Mouse (Mus musculus) midbrain, embryonic 16.5 days (tissue): Measurements from ENCODE around the gene Ccdc85c. TPM values are rescaled to one million over a fixed set of nuclear protein-coding genes. Genes with fewer than 3 reads are reported as not detected.

Experiments used
- ATAC-seq: fragments of 200-750 bp; cut with Nextera tagmentation; 2 replicates; pipeline ENCODE4 v1.8.0; 2017; ENCODE audit warnings: moderate TSS enrichment
- H3K27ac ChIP-seq: fragments of 300-500 bp; sonication (generic); 2 replicates; pipeline ENCODE4 v1.5.1; 2014; ENCODE audit warnings: mild to moderate bottlenecking, low read length, mixed read lengths
- H3K27me3 ChIP-seq: fragments of 300-500 bp; sonication (generic); 2 replicates; pipeline ENCODE4 v1.6.1; 2014; ENCODE audit warnings: low read depth, low read length, mixed read lengths; ENCODE audit not compliant: control insufficient read depth, insufficient read depth
- H3K36me3 ChIP-seq: fragments of 300-500 bp; sonication (generic); 2 replicates; pipeline ENCODE4 v1.6.1; 2014; ENCODE audit warnings: mild to moderate bottlenecking, low read length, moderate library complexity, mixed read lengths; ENCODE audit not compliant: control insufficient read depth, insufficient read depth
- H3K4me1 ChIP-seq: fragments of 300-500 bp; sonication (generic); 2 replicates; pipeline ENCODE4 v1.6.1; 2014; ENCODE audit warnings: mild to moderate bottlenecking, low read length, mixed read lengths; ENCODE audit not compliant: control insufficient read depth, insufficient read depth
- H3K4me2 ChIP-seq: fragments of 300-500 bp; sonication (generic); 2 replicates; pipeline ENCODE4 v1.6.1; 2014; ENCODE audit warnings: mild to moderate bottlenecking, low read length, mixed read lengths
- H3K4me3 ChIP-seq: fragments of 300-500 bp; sonication (generic); 2 replicates; pipeline ENCODE4 v1.5.1; 2014; ENCODE audit warnings: low read depth, mild to moderate bottlenecking, low read length, moderate library complexity, mixed read lengths
- H3K9ac ChIP-seq: fragments of 300-500 bp; sonication (generic); 2 replicates; pipeline ENCODE4 v1.6.1; 2014; ENCODE audit warnings: low read depth, low read length, mixed read lengths
- H3K9me3 ChIP-seq: fragments of 300-500 bp; sonication (generic); replicated peaks from 2 replicates; pipeline ENCODE4 v1.6.1; 2014; ENCODE audit warnings: mild to moderate bottlenecking, low read length, mixed read lengths; ENCODE audit not compliant: control insufficient read depth, poor library complexity, severe bottlenecking
- WGBS: fragments of 180-500 bp; shearing (Covaris S2); extraction: QIAGEN DNeasy Blood & Tissue Kit; methylation state at CpG from one replicate; pipeline ENCODE4 v1.1.7; 2014; 5-methylcytosine and 5-hydroxymethylcytosine counted together
- polyA plus RNA-seq: library from polyadenylated mRNA; unstranded; fragments of >200 nt; fragmentation: Nextera tagmentation; extraction: Ambion mirVana; gene quantifications from 2 replicates; pipeline ENCODE4 v1.2.1, GENCODE M21; 2015

The Ccdc85c gene
- polyA plus RNA-seq, 1 experiment from 2014 or later: 13.2 TPM

GRCm38 (mm10) chr12:108305172-108305571, 29.9 kb upstream of the Ccdc85c start:
- H3K27me3 ChIP-seq: no peaks in the 10 kb centered on the region
- H3K4me2 ChIP-seq: no peak overlapping the region
- H3K4me1 ChIP-seq: peaks cover 4% of the 10 kb centered on the region; the same call in 1 of the 2 replicates
- no peaks in the 10 kb centered on the region for H3K9me3 ChIP-seq
- whole genome bisulfite sequencing: 78% methylated on average over 8 of the region's 8 CpGs
- no peak overlapping the region for H3K4me3 ChIP-seq
- no peaks in the 10 kb centered on the region for H3K36me3 ChIP-seq
- no peak overlapping the region for H3K9ac ChIP-seq
- no peak for ATAC-seq
- no peak overlapping the region for H3K27ac ChIP-seq

GRCm38 (mm10) chr12:108303778-108304365, 28.6 kb upstream of the Ccdc85c start:
- Histone ChIP-seq H3K27me3 (no peaks in the 10 kb centered on the region), H3K9me3 (no peaks in the 10 kb centered on the region), H3K4me3 (no peak overlapping the region), H3K4me2 (no peak overlapping the region), H3K4me1 (peaks cover 4% of the 10 kb centered on the region; the same call in 1 of the 2 replicates), H3K36me3 (no peaks in the 10 kb centered on the region), H3K27ac (no peak overlapping the region), H3K9ac (no peak overlapping the region)
- WGBS: 65% methylated on average over 6 of the region's 6 CpGs
- no peak for ATAC-seq

GRCm38 (mm10) chr12:108301006-108301405, 25.8 kb upstream of the Ccdc85c start:
- H3K36me3 ChIP-seq: no peaks in the 10 kb centered on the region
- H3K4me2 ChIP-seq: no peak overlapping the region
- no peak overlapping the region for H3K27ac ChIP-seq
- peaks cover 3% of the 10 kb centered on the region; the same call in 1 of the 2 replicates for H3K4me1 ChIP-seq
- WGBS: 79% methylated on average over 6 of the region's 6 CpGs
- no peak overlapping the region for H3K9ac ChIP-seq
- H3K9me3 ChIP-seq: no peaks in the 10 kb centered on the region
- no peak overlapping the region for H3K4me3 ChIP-seq
- H3K27me3 ChIP-seq: no peaks in the 10 kb centered on the region
- ATAC-seq: no peak

- Histone ChIP-seq H3K4me3 (no peak overlapping the region), H3K9me3 (no peaks in the 10 kb centered on the region), H3K4me1 (0 out of 2 replicates have a peak, but pooled peaks cover 4% of the 10 kb centered on the region), H3K27ac (no peak overlapping the region), H3K4me2 (no peak overlapping the region), H3K9ac (no peak overlapping the region), H3K36me3 (no peaks in the 10 kb centered on the region), H3K27me3 (no peaks in the 10 kb centered on the region)
- WGBS: 86% methylated on average over 6 of the region's 6 CpGs
- no peak for ATAC-seq
Measured at GRCm38 (mm10) chr12:108297033-108297432, 21.8 kb upstream of the Ccdc85c start.

DNA sequence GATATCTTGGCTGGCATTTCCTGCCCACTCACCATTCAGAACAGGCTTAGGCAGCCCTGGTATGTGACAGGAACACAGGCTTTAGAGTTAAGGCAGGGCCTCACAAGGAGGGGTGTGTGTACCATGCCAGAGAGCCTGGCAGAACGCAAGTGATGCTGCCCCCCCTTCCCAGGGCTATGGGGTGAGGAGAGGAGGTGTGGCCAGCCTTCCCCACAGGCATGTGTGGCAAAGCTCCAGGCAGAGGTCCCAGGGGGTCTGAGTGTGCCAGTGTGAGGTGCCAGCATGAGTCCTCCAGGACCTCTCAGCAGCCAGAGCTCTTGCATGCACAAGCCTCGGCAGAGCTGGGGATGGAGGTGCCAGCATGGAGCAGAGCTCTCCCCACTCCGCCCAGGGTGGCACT, 19.4 kb upstream of the Ccdc85c start:
- Histone ChIP-seq H3K36me3 (no peaks in the 10 kb centered on the region), H3K27ac (no peak overlapping the region), H3K4me3 (no peak overlapping the region), H3K4me2 (no peak overlapping the region), H3K9me3 (no peaks in the 10 kb centered on the region), H3K9ac (no peak overlapping the region), H3K27me3 (no peaks in the 10 kb centered on the region), H3K4me1 (0 out of 2 replicates have a peak, but pooled peaks cover 4% of the 10 kb centered on the region)
- 72% methylated on average over 3 of the region's 3 CpGs for WGBS
- no peak for ATAC-seq

DNA sequence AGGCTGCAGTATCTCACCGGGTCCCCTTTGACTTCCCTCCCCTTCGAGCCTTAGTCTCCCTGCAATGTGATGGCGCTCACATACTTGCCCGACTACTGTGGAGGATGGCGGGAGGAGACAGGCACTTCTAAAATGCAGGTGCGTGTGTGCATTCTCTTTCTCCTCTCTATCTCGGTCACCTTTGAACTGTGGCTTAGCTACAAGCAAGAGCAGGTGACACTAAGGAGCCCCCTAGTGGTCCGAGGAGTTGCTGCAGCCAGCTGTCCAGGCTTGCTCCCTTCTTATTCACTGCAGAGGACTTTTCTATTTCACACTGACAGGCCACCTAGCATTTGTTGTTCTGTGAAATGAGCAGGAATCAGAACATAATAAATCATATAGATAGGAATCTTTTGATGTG, 17.7 kb upstream of the Ccdc85c start:
- Histone ChIP-seq H3K27me3 (no peaks in the 10 kb centered on the region), H3K9ac (no peak overlapping the region), H3K4me3 (no peak overlapping the region), H3K27ac (no peak overlapping the region), H3K9me3 (no peaks in the 10 kb centered on the region), H3K4me1 (0 out of 2 replicates have a peak, but pooled peaks cover 4% of the 10 kb centered on the region), H3K36me3 (no peaks in the 10 kb centered on the region), H3K4me2 (peak overlapping the region; percentile 44)
- WGBS: 5% methylated on average over 8 of the region's 8 CpGs
- ATAC-seq: peak; percentile 40; the same call in 1 of the 2 replicates

- Histone ChIP-seq H3K9me3 (no peaks in the 10 kb centered on the region), H3K27me3 (no peaks in the 10 kb centered on the region), H3K4me1 (0 out of 2 replicates have a peak, but pooled peaks cover 4% of the 10 kb centered on the region), H3K27ac (no peak overlapping the region), H3K4me2 (peak overlapping the region; percentile 44), H3K36me3 (no peaks in the 10 kb centered on the region), H3K9ac (no peak overlapping the region), H3K4me3 (no peak overlapping the region)
- 11% methylated on average over 9 of the region's 9 CpGs for WGBS
- peak; percentile 80 for ATAC-seq
Measured at GRCm38 (mm10) chr12:108292419-108292818, 17.2 kb upstream of the Ccdc85c start.

DNA sequence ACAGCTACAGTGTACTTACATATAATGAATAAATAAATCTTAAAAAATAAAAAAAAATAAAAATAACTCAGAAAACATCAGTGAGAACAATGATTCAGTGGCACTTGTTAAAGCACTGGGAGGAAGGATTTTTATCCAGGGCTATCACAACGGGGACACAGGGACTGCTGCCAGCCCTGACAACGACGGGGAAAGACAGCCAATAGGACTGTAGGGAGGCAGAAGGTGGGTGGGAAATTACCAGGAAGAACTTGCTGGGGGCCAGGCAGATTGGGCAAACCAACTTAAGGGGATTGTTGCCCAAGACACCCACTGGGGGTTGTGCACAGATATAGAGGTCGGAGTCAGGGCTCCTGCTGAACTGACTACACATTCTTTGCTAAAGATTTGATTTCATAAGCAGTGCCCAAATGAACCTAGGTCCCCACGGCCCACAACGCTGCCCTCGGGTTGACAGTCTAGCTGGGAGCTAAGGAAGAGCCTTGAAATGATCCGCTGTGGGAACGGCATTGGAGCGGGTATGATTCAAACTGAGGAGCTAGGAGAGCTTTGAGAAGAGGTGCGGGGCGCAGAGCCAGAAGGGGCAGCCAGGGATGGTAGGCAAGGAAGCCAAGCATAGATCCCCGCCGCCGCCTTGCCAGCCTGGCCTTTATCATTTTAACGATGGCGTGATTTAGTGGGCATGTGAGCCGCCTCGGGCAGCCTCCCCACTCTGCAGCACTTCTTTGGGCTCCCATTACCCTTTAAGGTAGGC, 13.1 kb upstream of the Ccdc85c start:
- no peaks in the 10 kb centered on the region for H3K27me3 ChIP-seq
- no peak overlapping the region for H3K4me3 ChIP-seq
- WGBS: 77% methylated on average over 19 of the region's 19 CpGs
- H3K9me3 ChIP-seq: no peaks in the 10 kb centered on the region
- H3K9ac ChIP-seq: no peak overlapping the region
- no peak overlapping the region for H3K4me2 ChIP-seq
- no peak for ATAC-seq
- H3K27ac ChIP-seq: no peak overlapping the region
- peaks cover 22% of the 10 kb centered on the region for H3K4me1 ChIP-seq
- no peaks in the 10 kb centered on the region for H3K36me3 ChIP-seq

DNA sequence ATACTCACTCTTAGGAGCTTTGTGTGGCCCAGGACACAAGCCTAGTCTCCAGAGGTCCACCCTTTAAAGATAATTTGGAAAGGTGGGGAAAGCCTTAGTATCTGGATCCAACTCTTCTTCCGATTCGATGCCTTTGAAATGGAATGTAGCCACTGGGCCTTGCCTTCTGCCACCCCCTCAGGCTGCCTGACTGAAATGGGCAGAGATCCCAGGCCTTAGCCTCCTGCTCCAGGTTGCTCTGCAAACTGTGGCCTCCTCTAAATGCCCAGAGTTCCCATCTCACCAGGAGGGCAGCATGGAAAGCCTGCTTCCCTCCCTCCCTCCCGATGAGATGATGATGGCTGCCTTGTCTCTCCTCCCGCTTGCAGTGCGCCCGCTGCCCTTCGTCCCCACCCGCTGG, 11.8 kb upstream of the Ccdc85c start:
- Histone ChIP-seq H3K27ac (no peak overlapping the region), H3K4me2 (no peak overlapping the region), H3K9me3 (no peaks in the 10 kb centered on the region), H3K4me3 (no peak overlapping the region), H3K9ac (no peak overlapping the region), H3K4me1 (peaks cover 18% of the 10 kb centered on the region), H3K27me3 (no peaks in the 10 kb centered on the region), H3K36me3 (no peaks in the 10 kb centered on the region)
- no peak for ATAC-seq
- WGBS: 94% methylated on average over 8 of the region's 8 CpGs
